Mouse (Mus musculus) hindbrain, embryonic 14.5 days (tissue): ENCODE measurements at regions not wholly inside any gene's neighbourhood (a gene's known extent, or its start where the extent isn't known, plus 50 kb on each side); places are given as distances from the start of the nearest gene placed in this dataset.

Source experiments
- ATAC-seq: fragments of 200-750 bp; cut with Nextera tagmentation; 2 replicates; pipeline ENCODE4 v1.8.0; 2017; ENCODE audit warnings: moderate number of reproducible peaks, mild to moderate bottlenecking, moderate TSS enrichment, moderate library complexity; ENCODE audit not compliant: low FRiP score
- DNase-seq: peaks from one replicate; pipeline ENCODE4 v3.0.0-alpha.2; 2015; ENCODE audit warnings: low spot score
- H3K27ac ChIP-seq: fragments of 300-500 bp; sonication (generic); 2 replicates; pipeline ENCODE4 v1.5.1; 2014; ENCODE audit warnings: mild to moderate bottlenecking, moderate library complexity
- H3K27me3 ChIP-seq: fragments of 300-500 bp; sonication (generic); 2 replicates; pipeline ENCODE4 v1.6.1; 2014; ENCODE audit warnings: mild to moderate bottlenecking, low read length, mixed read lengths; ENCODE audit not compliant: control insufficient read depth, insufficient read depth
- H3K36me3 ChIP-seq: fragments of 300-500 bp; sonication (generic); replicated peaks from 2 replicates; pipeline ENCODE4 v1.6.1; 2014; ENCODE audit not compliant: control insufficient read depth, insufficient read depth
- H3K4me1 ChIP-seq: fragments of 300-500 bp; sonication (generic); replicated peaks from 2 replicates; pipeline ENCODE4 v1.6.1; 2014; ENCODE audit warnings: antibody characterized with exemption, low read length, mixed read lengths; ENCODE audit not compliant: control insufficient read depth, insufficient read depth
- H3K4me2 ChIP-seq: fragments of 300-500 bp; sonication (generic); replicated peaks from 2 replicates; pipeline ENCODE4 v1.6.1; 2014; ENCODE audit warnings: mild to moderate bottlenecking, moderate library complexity
- H3K4me3 ChIP-seq: fragments of 300-500 bp; sonication (generic); replicated peaks from 2 replicates; pipeline ENCODE4 v1.5.1; 2014; ENCODE audit warnings: mild to moderate bottlenecking, low read length
- H3K9ac ChIP-seq: fragments of 300-500 bp; sonication (generic); 2 replicates; pipeline ENCODE4 v1.6.1; 2014
- H3K9me3 ChIP-seq: fragments of 300-500 bp; sonication (generic); 2 replicates; pipeline ENCODE4 v1.6.1; 2016; ENCODE audit warnings: low read length; ENCODE audit not compliant: control insufficient read depth
- WGBS: fragments of 180-500 bp; shearing (Covaris S2); extraction: QIAGEN DNeasy Blood & Tissue Kit; methylation state at CpG from one replicate; pipeline ENCODE4 v1.1.7; 2014; 5-methylcytosine and 5-hydroxymethylcytosine counted together

DNA sequence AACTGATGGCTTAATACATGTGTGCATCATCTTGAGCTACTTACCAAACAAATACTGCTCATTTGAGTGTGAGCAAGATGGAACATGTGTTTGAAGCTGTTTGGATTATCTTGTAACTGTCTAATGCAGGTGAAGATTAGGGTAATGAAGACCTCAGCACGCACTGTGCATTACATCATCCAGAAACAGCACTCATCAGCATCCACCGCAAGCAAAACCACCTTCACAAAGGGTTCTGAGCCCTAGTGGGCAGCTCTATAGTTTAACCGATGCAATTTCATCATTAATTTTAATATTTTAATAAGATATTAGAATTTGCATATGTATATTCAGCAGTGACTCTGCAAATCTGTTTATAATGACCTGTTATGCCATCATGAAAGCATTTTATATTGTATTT, 664.1 kb downstream of the Lrriq3 start:
- H3K9ac ChIP-seq = no peak overlapping the region
- no peaks in the 10 kb centered on the region for H3K4me1 ChIP-seq
- no peak for ATAC-seq
- H3K4me3 ChIP-seq = no peak overlapping the region
- no peaks in the 10 kb centered on the region for H3K27me3 ChIP-seq
- no peaks in the 10 kb centered on the region for H3K9me3 ChIP-seq
- no peak overlapping the region for H3K27ac ChIP-seq
- H3K36me3 ChIP-seq = no peaks in the 10 kb centered on the region
- WGBS = 83% methylated on average over 3 of the region's 3 CpGs
- no peak for DNase-seq
- H3K4me2 ChIP-seq = no peak overlapping the region

DNA sequence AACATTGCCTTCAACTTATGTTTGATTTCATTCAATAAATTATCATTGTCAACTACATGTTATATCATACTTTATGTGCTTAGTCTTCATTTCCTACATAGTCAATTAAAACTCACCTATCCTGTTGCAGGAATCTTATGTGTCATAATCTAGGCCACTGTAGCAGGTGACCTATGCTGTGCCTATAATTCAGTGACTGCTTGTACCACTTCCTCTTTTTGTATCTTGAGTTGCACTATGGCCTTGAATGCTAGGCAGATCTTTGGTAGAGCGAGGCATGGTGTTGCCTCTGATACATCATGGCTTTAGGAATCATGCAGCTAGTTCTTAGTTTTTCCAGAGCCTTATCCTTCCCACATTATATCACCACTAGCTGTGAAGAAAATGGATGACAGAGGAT, 682.8 kb downstream of the Lrriq3 start:
- H3K4me3 ChIP-seq = no peak overlapping the region
- no peak for ATAC-seq
- no peaks in the 10 kb centered on the region for H3K9me3 ChIP-seq
- no peaks in the 10 kb centered on the region for H3K36me3 ChIP-seq
- H3K9ac ChIP-seq = no peak overlapping the region
- no peaks in the 10 kb centered on the region for H3K4me1 ChIP-seq
- no peaks in the 10 kb centered on the region for H3K27me3 ChIP-seq
- no peak for DNase-seq
- H3K4me2 ChIP-seq = no peak overlapping the region
- H3K27ac ChIP-seq = no peak overlapping the region
- WGBS = 97% methylated on average over 1 of the region's 1 CpGs

DNA sequence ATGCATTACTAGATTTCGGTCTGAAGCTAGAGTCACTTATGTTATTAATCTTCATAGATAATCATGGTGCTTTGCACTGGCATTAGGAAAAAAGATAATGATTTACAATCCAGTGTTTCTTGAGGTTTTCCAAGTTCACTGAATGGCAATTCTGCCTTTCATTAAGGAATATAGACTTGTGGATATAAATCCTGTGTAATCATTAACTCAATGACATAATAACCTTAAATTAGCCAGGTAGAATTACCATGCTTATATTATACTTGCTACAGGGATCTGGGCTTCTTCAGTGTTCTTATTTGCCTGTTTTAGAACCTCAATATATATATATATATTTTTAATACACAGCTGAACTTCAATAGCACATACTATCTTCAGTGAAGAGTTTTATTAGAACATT, 683.8 kb downstream of the Lrriq3 start:
- Histone ChIP-seq H3K36me3 (no peaks in the 10 kb centered on the region), H3K4me2 (no peak overlapping the region), H3K4me3 (no peak overlapping the region), H3K27me3 (no peaks in the 10 kb centered on the region), H3K9me3 (no peaks in the 10 kb centered on the region), H3K27ac (no peak overlapping the region), H3K4me1 (no peaks in the 10 kb centered on the region), H3K9ac (no peak overlapping the region)
- DNase-seq (no peak), ATAC-seq (no peak)
- 93% methylated on average over 1 of the region's 1 CpGs for WGBS

DNA sequence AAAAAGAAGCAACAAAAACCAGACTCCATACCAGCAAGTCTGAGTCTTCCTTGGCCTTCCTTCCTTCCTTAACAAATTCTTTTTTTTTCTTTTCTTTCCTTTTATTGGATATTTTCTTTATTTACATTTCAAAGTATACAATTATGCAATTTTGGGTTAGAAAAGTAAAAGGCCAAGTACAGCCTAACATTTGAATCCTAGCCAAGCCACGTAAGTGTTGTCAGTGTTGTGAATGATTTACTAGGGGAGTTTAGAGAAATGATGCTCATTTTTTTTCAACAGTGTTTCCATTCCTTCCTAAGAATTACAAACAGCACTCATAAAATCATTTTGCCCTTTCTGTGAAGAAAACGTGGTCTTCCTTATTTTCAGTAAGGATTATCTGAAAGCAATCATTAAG, 722.5 kb downstream of the Lrriq3 start:
- H3K4me2 ChIP-seq = no peak overlapping the region
- no peak overlapping the region for H3K27ac ChIP-seq
- DNase-seq (no peak), ATAC-seq (no peak)
- no peak overlapping the region for H3K9ac ChIP-seq
- no peaks in the 10 kb centered on the region for H3K4me1 ChIP-seq
- H3K9me3 ChIP-seq = no peaks in the 10 kb centered on the region
- H3K4me3 ChIP-seq = no peak overlapping the region
- 69% methylated on average over 2 of the region's 2 CpGs for WGBS
- no peaks in the 10 kb centered on the region for H3K27me3 ChIP-seq
- no peaks in the 10 kb centered on the region for H3K36me3 ChIP-seq

DNA sequence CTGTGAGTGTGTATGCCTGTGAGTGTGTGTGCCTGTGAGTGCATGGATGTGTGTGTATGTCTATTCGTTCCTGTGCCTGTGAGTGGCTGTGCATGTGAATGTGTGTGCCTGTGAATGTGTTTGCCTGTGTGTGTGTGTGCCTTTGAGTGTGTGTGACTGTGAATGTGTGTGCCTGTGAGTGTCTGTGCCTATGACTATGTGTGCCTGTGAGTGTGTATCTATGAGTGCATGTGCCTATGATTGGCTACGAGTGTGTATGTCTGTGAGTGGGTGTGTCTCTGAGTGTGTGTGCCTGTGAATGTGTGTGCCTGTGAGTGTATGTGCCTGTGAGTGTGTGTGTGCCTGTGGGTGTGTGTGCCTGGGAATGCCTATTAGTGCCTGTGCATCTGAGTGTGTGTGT, 731.6 kb downstream of the Lrriq3 start:
- Histone ChIP-seq H3K36me3 (no peaks in the 10 kb centered on the region), H3K4me1 (no peaks in the 10 kb centered on the region), H3K27me3 (no peaks in the 10 kb centered on the region), H3K4me3 (no peak overlapping the region), H3K9me3 (no peaks in the 10 kb centered on the region), H3K9ac (no peak overlapping the region), H3K27ac (no peak overlapping the region), H3K4me2 (no peak overlapping the region)
- ATAC-seq (no peak), DNase-seq (no peak)
- WGBS = 94% methylated on average over 2 of the region's 2 CpGs

DNA sequence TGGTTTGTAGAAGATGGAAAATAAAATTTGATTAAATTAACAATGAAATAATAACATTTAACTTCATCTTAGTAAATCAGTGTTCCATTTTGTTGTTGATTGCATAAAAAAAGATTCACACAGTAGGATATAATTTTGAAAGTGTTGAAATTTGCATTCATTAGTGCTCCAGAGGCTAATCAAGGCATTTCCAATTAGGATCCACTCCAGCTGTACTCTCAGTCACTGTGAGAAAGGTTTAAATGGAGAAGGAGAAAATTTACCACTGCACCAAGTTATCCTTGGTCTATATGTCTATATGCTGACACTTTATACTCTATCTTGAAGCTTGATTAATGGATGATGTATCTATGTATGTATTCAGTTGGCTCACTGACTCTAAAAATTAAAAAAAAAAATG, 695.3 kb upstream of the Negr1 start:
- Histone ChIP-seq H3K9ac (no peak overlapping the region), H3K4me1 (no peaks in the 10 kb centered on the region), H3K9me3 (no peaks in the 10 kb centered on the region), H3K36me3 (no peaks in the 10 kb centered on the region), H3K4me3 (no peak overlapping the region), H3K27me3 (no peaks in the 10 kb centered on the region), H3K27ac (no peak overlapping the region), H3K4me2 (no peak overlapping the region)
- ATAC-seq (no peak), DNase-seq (no peak)

DNA sequence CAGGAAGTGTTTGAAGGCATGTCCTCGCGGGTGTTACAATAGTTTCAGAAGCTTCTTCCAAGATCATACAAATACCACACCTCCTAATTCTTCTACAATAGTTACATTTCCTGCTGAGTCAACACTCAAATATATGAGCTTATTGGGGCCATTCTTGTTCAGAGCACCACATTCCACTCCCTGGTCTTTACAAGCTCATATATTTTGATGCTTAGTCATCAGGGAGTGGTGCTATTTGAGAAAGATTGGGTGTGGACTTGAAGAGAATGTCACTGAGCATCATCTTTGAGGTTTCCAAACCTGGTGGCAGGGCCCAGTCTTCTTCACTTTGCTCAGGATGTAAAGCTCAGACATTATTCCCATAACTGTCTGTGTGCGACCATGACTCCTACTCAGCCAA, 685.9 kb upstream of the Negr1 start:
- H3K9ac ChIP-seq = no peak overlapping the region
- H3K4me2 ChIP-seq = no peak overlapping the region
- H3K36me3 ChIP-seq = no peaks in the 10 kb centered on the region
- H3K27ac ChIP-seq = no peak overlapping the region
- ATAC-seq (no peak), DNase-seq (no peak)
- WGBS = 94% methylated on average over 3 of the region's 3 CpGs
- H3K4me3 ChIP-seq = no peak overlapping the region
- H3K9me3 ChIP-seq = no peaks in the 10 kb centered on the region
- no peaks in the 10 kb centered on the region for H3K4me1 ChIP-seq
- no peaks in the 10 kb centered on the region for H3K27me3 ChIP-seq

DNA sequence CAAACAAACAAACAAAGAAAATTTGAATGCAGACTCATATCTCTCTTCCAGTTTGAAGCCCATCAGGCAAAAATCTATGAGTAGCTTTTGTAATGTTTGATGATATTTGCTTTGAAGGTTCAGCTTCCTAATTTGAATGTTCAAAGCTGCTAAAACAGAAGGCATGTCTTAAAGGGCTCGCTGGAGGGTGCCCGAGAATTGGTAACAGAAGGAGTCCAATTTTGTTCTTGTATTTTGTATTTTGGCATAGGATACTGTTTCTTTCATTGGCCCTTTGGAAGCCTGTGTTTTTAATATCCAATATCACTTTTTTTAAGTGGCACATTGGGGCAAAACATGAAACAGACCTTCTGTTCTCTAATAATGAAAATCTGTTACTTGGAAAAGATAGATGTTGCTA, 683.2 kb upstream of the Negr1 start:
- Histone ChIP-seq H3K36me3 (no peaks in the 10 kb centered on the region), H3K4me2 (no peak overlapping the region), H3K27ac (no peak overlapping the region), H3K27me3 (no peaks in the 10 kb centered on the region), H3K9ac (no peak overlapping the region), H3K4me3 (no peak overlapping the region), H3K4me1 (no peaks in the 10 kb centered on the region), H3K9me3 (0 out of 2 replicates have a peak, but pooled peaks cover 3% of the 10 kb centered on the region)
- ATAC-seq (no peak), DNase-seq (no peak)
- 82% methylated on average over 2 of the region's 2 CpGs for WGBS

DNA sequence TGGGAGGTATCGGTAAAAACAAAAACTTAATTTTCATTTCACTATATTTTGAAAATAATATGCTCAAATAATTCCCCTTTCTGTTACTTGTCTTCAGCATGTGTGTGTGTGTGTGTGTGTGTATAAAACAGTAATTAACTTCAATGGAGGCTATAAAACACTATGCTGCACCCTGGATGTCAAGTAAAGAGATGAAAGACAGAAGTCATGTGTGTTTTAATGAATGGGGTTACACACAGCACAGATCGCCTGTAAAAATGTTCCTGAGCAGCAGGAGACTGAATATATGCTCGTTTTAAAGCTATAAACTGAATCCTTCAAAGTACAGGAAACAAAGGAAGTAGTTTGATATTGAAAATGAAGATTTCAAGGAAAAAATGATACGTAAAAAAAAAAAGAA, 680.9 kb upstream of the Negr1 start:
- Histone ChIP-seq H3K4me3 (no peak overlapping the region), H3K27me3 (no peaks in the 10 kb centered on the region), H3K4me2 (no peak overlapping the region), H3K27ac (no peak overlapping the region), H3K36me3 (no peaks in the 10 kb centered on the region), H3K9me3 (0 out of 2 replicates have a peak, but pooled peaks cover 3% of the 10 kb centered on the region), H3K9ac (no peak overlapping the region), H3K4me1 (no peaks in the 10 kb centered on the region)
- DNase-seq (no peak), ATAC-seq (no peak)
- 81% methylated on average over 4 of the region's 4 CpGs for WGBS

DNA sequence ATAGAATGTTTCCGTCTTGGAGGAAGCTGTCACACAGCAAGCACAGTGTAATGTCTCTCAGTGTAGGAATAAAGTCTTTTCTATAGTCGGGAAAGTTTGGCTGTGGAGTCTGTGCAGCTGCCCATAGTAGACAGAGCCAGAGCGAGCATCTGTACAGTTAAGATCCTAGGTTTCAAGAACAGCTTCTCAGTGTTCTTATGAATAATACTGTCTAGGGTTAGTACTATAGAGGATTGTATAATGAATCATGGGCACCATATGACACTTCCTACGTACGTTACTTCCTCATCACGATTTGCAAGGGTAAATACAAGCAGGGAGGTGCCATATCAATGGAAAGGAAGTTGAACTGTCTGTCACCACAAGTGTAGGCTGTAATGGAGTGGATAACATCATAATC, 645.6 kb upstream of the Negr1 start:
- DNase-seq (no peak), ATAC-seq (no peak)
- Histone ChIP-seq H3K4me1 (no peaks in the 10 kb centered on the region), H3K4me3 (no peak overlapping the region), H3K27me3 (no peaks in the 10 kb centered on the region), H3K4me2 (no peak overlapping the region), H3K9ac (no peak overlapping the region), H3K36me3 (no peaks in the 10 kb centered on the region), H3K27ac (no peak overlapping the region), H3K9me3 (no peaks in the 10 kb centered on the region)
- 86% methylated on average over 6 of the region's 6 CpGs for WGBS
